Mouse (Mus musculus) stomach, embryonic 15.5 days (tissue): ENCODE results near the gene Krtap10-4. TPM values are rescaled to one million over a fixed set of nuclear protein-coding genes. Genes with fewer than 3 reads are reported as not detected.
"Not testable (repeated sequence)": the region's sequence is repeated elsewhere in the genome, so short reads cannot be mapped to it uniquely, and the experiment has no call there.

ENCODE experiments used
- ATAC-seq: fragments of 200-750 bp; cut with Nextera tagmentation; 2 replicates; pipeline ENCODE4 v1.8.0; 2017; ENCODE audit warnings: low read depth, moderate number of reproducible peaks, moderate TSS enrichment; ENCODE audit not compliant: insufficient read depth, low FRiP score
- H3K27ac ChIP-seq: fragments of 300-500 bp; sonication (generic); 2 replicates; pipeline ENCODE4 v1.5.1; 2015; ENCODE audit warnings: mild to moderate bottlenecking, inconsistent platforms
- H3K27me3 ChIP-seq: fragments of 300-500 bp; sonication (generic); replicated peaks from 2 replicates; pipeline ENCODE4 v1.6.1; 2015; ENCODE audit warnings: inconsistent platforms
- H3K36me3 ChIP-seq: fragments of 300-500 bp; sonication (generic); 2 replicates; pipeline ENCODE4 v1.6.1; 2015; ENCODE audit warnings: inconsistent platforms
- H3K4me1 ChIP-seq: fragments of 300-500 bp; sonication (generic); 2 replicates; pipeline ENCODE4 v1.6.1; 2015; ENCODE audit warnings: inconsistent platforms
- H3K4me2 ChIP-seq: fragments of 300-500 bp; sonication (generic); 2 replicates; pipeline ENCODE4 v1.6.1; 2015; ENCODE audit warnings: mild to moderate bottlenecking, inconsistent platforms
- H3K4me3 ChIP-seq: fragments of 300-500 bp; sonication (generic); replicated peaks from 2 replicates; pipeline ENCODE4 v1.5.1; 2015; ENCODE audit warnings: inconsistent platforms
- H3K9ac ChIP-seq: fragments of 300-500 bp; sonication (generic); 2 replicates; pipeline ENCODE4 v1.6.1; 2015; ENCODE audit warnings: inconsistent platforms
- H3K9me3 ChIP-seq: fragments of 300-500 bp; sonication (generic); 2 replicates; pipeline ENCODE4 v1.6.1; 2016; ENCODE audit warnings: inconsistent platforms
- WGBS: fragments of 180-500 bp; shearing (Covaris S2); methylation state at CpG from one replicate; pipeline ENCODE4 v1.1.7; 2015; 5-methylcytosine and 5-hydroxymethylcytosine counted together
- polyA plus RNA-seq: library from polyadenylated mRNA; unstranded; fragments of >200 nt; fragmentation: Nextera tagmentation; extraction: Ambion mirVana; gene quantifications from 2 replicates; pipeline ENCODE4 v1.2.1, GENCODE M21; 2015

Krtap10-4 gene
- polyA plus RNA-seq, 1 experiment from 2014 or later, result not detected

GRCm38 (mm10) chr10:77783396-77783795, 43.5 kb downstream of the Krtap10-4 start:
- not testable (repeated sequence) for H3K4me1 ChIP-seq, H3K4me2 ChIP-seq, H3K9me3 ChIP-seq, H3K9ac ChIP-seq, H3K4me3 ChIP-seq, H3K27ac ChIP-seq, H3K27me3 ChIP-seq, H3K36me3 ChIP-seq, ATAC-seq
- WGBS, result 70% methylated on average over 3 of the region's 3 CpGs

GRCm38 (mm10) chr10:77782442-77782841, 44.5 kb downstream of the Krtap10-4 start, which contains the start of gene Gm3250:
TSS of gene Gm3250 (minus strand) at chr10:77782542.
- 40% methylated on average over 1 of the region's 1 CpGs for WGBS
- H3K9me3 ChIP-seq, H3K9ac ChIP-seq, H3K4me2 ChIP-seq, ATAC-seq, H3K4me3 ChIP-seq, H3K27me3 ChIP-seq, H3K27ac ChIP-seq, H3K4me1 ChIP-seq, H3K36me3 ChIP-seq: not testable (repeated sequence)

DNA sequence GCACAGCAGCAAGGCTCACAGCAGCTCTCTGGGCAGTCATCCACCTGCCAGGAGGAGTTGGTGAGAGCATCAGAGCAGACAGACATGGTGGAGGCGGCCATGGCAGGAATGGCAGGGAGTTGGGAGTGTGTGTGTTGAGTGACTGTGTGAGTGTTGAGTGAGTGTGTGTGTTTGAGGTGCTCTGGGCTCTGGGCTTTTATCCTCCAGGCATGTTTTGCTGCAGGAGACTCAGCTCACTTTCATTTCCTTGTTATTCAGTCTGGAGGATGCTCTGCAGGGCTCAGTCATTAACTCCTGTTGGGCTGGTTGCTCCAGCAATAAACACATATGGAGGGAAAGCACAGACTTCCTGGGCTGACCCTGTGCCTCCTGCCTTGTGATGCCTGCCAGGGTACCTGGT, 50.1 kb downstream of the Krtap10-4 start, which contains the start of gene Gm7138:
Gene Gm7138, minus strand, starts transcription at position 101 of the 400 bp plus-strand sequence.
- H3K4me2 ChIP-seq, H3K4me3 ChIP-seq, H3K9me3 ChIP-seq, H3K36me3 ChIP-seq, H3K27me3 ChIP-seq, H3K4me1 ChIP-seq, ATAC-seq, H3K27ac ChIP-seq, H3K9ac ChIP-seq: not testable (repeated sequence)
- 76% methylated on average over 1 of the region's 1 CpGs for WGBS

Other genes with a start within 250 kb of the Krtap10-4 start
- 174 and 178 TPM in 2 replicates for gene Pttg1ip, start 245.4 kb downstream of the Krtap10-4 start, polyA plus RNA-seq
- 324 and 334 TPM in 2 replicates for gene Sumo3, start 221.0 kb downstream of the Krtap10-4 start, polyA plus RNA-seq
- gene Gm49325, start 220.9 kb downstream of the Krtap10-4 start, polyA plus RNA-seq, result 4.8 TPM in 1 of 2 replicates, not detected in the other
- 70.7 and 73.3 TPM in 2 replicates for gene Ube2g2, start 204.8 kb downstream of the Krtap10-4 start, polyA plus RNA-seq
- 0.85 and 1.0 TPM in 2 replicates for gene Tspear, start 140.5 kb downstream of the Krtap10-4 start, polyA plus RNA-seq
- not detected in 2 replicates for gene Gm19402, start 136.3 kb downstream of the Krtap10-4 start, polyA plus RNA-seq
- gene Gm9508, start 129.9 kb downstream of the Krtap10-4 start, polyA plus RNA-seq, result not detected in 2 replicates
- gene Gm10272, start 120.5 kb downstream of the Krtap10-4 start, polyA plus RNA-seq, result not detected in 2 replicates
- 0.35 TPM in 1 of 2 replicates, not detected in the other for gene Gm10024, start 115.6 kb downstream of the Krtap10-4 start, polyA plus RNA-seq
- gene Gm10142, start 111.3 kb downstream of the Krtap10-4 start, polyA plus RNA-seq, result not detected in 2 replicates
- not detected in 2 replicates for gene Krtap12-1, start 106.5 kb downstream of the Krtap10-4 start, polyA plus RNA-seq
- not detected in 2 replicates for gene Gm10100, start 100.6 kb downstream of the Krtap10-4 start, polyA plus RNA-seq
- gene Gm18596, start 84.5 kb downstream of the Krtap10-4 start, polyA plus RNA-seq, result not detected in 2 replicates
- gene Gm9736, start 75.7 kb downstream of the Krtap10-4 start, polyA plus RNA-seq, result not detected in 2 replicates
- gene Gm3233, start 67.4 kb downstream of the Krtap10-4 start, polyA plus RNA-seq, result not detected in 2 replicates
- gene Gm3238, start 55.8 kb downstream of the Krtap10-4 start, polyA plus RNA-seq, result not detected in 2 replicates
- not detected in 2 replicates for gene Gm7138, start 50.2 kb downstream of the Krtap10-4 start, polyA plus RNA-seq
- not detected in 2 replicates for gene Gm3250, start 44.6 kb downstream of the Krtap10-4 start, polyA plus RNA-seq
- gene Gm7137, start 38.9 kb downstream of the Krtap10-4 start, polyA plus RNA-seq, result not detected in 2 replicates
- not detected in 2 replicates for gene Gm9639, start 32.0 kb downstream of the Krtap10-4 start, polyA plus RNA-seq
- not detected in 2 replicates for gene Gm19668, start 28.0 kb downstream of the Krtap10-4 start, polyA plus RNA-seq
- not detected in 2 replicates for gene Gm9507, start 15.3 kb downstream of the Krtap10-4 start, polyA plus RNA-seq
- gene Gm2696, start 12.4 kb downstream of the Krtap10-4 start, polyA plus RNA-seq, result not detected in 2 replicates
- not detected in 2 replicates for gene Krtap10-10, start 8.9 kb upstream of the Krtap10-4 start, polyA plus RNA-seq
- gene Gm36176, start 19.7 kb upstream of the Krtap10-4 start, polyA plus RNA-seq, result not detected in 2 replicates
- not detected in 2 replicates for gene Gm10318, start 25.8 kb upstream of the Krtap10-4 start, polyA plus RNA-seq
- gene Gm3285, start 34.9 kb upstream of the Krtap10-4 start, polyA plus RNA-seq, result not detected in 2 replicates
- 5.0 and 6.4 TPM in 2 replicates for gene Lrrc3, start 75.4 kb upstream of the Krtap10-4 start, polyA plus RNA-seq
- gene Trpm2, start 143.5 kb upstream of the Krtap10-4 start, polyA plus RNA-seq, result 1.2 TPM in 2 replicates
- gene 1810043G02Rik, start 151.4 kb upstream of the Krtap10-4 start, polyA plus RNA-seq, result 23.6 and 26.7 TPM in 2 replicates
- gene Pfkl, start 183.0 kb upstream of the Krtap10-4 start, polyA plus RNA-seq, result 193 and 202 TPM in 2 replicates
- gene Dnmt3l, start 214.9 kb upstream of the Krtap10-4 start, polyA plus RNA-seq, result 0.35 and 0.86 TPM in 2 replicates
- 0.68 and 0.75 TPM in 2 replicates for gene Aire, start 216.5 kb upstream of the Krtap10-4 start, polyA plus RNA-seq
- 5.1 and 5.3 TPM in 2 replicates for gene Icosl, start 242.2 kb upstream of the Krtap10-4 start, polyA plus RNA-seq